Mouse (Mus musculus): ENCODE measurements around the gene Mfrp. TPM values are rescaled to one million over a fixed set of nuclear protein-coding genes. Genes with fewer than 3 reads are reported as not detected.
A peak's percentile ranks its signal among the peaks of the same experiment; 100 is the strongest.

The Mfrp gene
- total RNA-seq (2021) = not detected in 2 replicates
- long read RNA-seq, experiment 1 = 0 reads
- long read RNA-seq, experiment 2, partial matches to known transcripts = 0 of 1 reads
- long read RNA-seq, experiment 2, other reads (novel, unspliced or antisense) = 1 of 1 reads

DNA sequence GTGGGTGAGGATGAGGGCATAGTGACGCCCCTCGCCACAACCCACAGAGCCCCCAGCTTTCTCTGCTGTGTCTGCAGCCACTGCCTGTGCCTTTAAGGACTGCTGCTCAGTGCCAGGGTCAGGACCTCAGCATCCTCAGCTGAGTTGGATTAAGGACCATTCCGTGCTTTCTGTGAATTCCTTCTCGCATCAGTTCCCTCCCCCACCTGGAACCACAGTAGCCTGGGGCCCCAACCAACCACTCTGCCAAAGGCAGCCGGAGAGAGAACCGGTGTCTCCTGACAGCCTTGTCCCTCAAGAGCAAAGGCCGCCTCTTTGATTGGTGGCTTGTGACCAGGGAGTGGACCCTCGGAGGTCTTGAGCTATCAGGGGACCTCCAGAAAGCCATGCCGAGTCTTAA lies at the start of gene Mfrp:
Mfrp (plus strand) TSS at position 240 of the 400 bp plus-strand sequence.
- no peak for DNase-seq

GRCm38 (mm10) chr9:44052855-44053254 lies 48.7 kb upstream of the Mfrp start:
- no peak for DNase-seq

DNA sequence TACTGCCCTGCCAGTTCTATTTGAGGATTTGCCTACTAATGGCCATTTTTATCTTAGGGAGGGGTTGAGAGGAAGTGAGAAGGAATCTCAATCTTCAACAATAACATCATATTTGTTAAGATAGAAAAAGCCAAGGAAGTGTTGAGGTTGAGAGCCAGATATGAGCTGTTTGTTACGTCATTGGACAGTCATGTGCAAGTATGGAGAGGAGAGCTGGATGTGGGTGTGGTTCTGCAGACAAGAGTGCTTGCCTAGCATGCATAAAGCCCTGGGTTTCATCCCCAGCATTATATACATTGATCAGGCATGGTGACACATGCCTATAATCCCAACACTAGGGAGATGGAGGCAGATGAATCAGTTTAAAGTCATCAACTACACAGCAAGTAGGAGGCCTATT lies 47.6 kb upstream of the Mfrp start:
- no peak for DNase-seq

- DNase-seq = no peak
Observed at GRCm38 (mm10) chr9:44058606-44059005, 42.9 kb upstream of the Mfrp start.

GRCm38 (mm10) chr9:44065177-44065576 lies 36.4 kb upstream of the Mfrp start:
- no peak for DNase-seq

GRCm38 (mm10) chr9:44066785-44067225 lies 34.7 kb upstream of the Mfrp start, which contains the start of gene Usp2:
Usp2 (plus strand) TSS chr9:44067021.
- peak; percentile 100 for DNase-seq

DNA sequence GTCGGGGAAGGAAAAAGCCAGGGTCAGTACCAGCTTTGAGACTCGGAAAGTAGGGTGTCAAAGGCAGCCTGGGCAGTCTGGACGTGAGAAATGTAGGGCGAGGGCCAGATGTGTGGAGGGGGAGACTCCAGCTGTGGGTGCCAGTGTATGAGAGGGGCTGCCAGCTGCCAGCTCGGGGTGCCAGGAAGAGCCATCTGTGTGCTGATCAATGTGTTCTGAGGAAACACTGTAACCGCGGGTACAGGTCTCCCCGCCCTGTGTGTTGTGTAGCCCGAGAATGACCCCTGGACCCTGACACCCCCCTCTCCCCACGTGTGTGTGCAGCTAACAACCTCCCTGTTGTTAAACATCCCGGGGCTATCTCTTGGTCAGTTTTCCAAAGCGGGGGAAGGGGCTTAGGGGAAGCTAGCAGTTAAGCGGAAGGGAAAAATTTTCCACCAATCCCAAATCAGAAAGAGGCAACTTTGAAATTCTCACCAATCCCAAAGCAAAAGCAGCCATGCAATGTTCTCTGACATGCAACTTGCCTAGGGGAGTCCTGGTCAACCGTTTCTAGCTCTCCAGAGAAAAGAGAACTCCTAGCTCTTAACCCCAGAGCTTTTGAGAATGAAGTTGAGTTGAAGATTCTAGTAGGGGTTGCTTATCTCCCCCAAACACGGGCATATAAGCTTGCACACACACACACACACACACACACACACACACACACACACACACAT lies 34.1 kb upstream of the Mfrp start:
- DNase-seq = no peak

GRCm38 (mm10) chr9:44067960-44068330 lies 33.6 kb upstream of the Mfrp start:
- no peak for DNase-seq

DNA sequence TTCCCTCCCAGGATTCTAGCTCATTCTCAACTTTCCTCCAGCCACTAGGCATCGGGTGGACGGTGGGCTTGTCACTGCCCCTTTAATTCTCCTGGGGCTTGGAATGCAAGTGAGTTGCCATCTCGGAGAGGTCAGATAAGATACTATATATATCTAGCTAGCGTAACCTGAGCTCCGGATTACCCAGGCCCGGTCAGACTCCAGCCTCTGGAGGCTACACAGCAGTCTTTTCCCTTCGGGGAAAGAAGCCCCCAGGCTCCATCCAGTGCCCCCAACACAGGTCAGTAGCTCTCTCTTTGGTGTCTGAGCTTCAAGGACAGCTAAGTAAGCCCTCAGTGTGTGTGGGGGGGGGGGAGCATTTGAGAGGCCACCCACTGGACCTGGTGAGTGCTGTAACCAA lies 32.3 kb upstream of the Mfrp start:
- no peak for DNase-seq

DNA sequence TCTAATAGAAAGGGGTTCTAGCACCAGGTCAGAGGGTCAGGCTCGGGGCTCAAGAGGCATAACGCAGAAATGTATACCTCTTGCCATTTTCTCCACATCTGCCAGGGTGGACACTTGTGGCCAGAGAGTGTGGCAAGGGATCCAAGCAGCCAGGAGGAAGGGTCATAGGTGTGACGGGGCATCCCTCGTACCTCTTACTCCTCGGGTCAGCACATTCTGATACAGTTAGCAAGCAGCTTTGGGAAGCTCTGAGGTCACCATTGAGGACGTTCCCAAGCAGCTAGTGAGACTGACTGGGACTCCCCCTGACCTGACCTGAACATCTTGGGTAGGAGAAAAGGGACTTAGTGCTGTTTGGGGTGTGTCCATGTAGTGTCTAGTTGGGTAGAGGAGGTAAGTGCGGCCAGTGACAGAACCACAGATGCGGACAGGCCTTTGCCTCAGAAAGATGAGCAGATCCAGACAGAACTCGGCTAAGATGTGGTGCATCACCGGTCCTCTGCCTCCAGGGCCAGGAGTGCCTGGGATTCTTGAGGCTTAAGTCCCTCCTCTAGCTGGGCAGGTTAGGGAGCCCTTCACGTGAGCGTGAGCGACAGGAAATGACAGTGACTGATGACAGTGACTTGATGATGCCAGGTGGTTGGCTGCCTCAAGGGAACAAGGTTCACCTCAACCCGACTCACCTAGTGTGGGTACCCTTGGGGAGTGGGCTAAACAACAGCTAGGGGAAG lies 31.3 kb upstream of the Mfrp start:
- DNase-seq = no peak

DNA sequence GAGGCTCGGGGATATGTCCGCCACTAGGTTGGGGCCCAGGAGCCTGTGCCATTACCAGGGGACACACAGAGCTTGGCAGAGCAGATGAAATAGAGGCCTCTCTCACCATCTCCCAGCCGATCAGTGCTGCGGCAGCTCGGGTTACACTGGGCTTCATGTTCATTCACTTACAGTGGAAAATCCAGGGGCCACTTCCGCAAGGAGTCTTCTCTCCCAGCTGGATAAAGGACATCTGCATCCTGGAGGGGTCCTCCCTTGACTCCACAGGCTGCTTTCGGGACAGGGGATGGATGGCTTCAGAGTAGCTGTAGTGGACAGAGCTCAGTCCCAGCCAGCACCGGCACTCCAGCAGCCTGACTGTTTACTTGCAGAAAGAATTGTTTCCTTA lies 30.7 kb upstream of the Mfrp start:
- no peak for DNase-seq

- DNase-seq = peak; percentile 74
Observed at GRCm38 (mm10) chr9:44071914-44072598, 29.5 kb upstream of the Mfrp start.

GRCm38 (mm10) chr9:44072599-44072915 lies 29.0 kb upstream of the Mfrp start:
- peak; percentile 86 for DNase-seq

GRCm38 (mm10) chr9:44073115-44073514 lies 28.4 kb upstream of the Mfrp start:
- no peak for DNase-seq

DNA sequence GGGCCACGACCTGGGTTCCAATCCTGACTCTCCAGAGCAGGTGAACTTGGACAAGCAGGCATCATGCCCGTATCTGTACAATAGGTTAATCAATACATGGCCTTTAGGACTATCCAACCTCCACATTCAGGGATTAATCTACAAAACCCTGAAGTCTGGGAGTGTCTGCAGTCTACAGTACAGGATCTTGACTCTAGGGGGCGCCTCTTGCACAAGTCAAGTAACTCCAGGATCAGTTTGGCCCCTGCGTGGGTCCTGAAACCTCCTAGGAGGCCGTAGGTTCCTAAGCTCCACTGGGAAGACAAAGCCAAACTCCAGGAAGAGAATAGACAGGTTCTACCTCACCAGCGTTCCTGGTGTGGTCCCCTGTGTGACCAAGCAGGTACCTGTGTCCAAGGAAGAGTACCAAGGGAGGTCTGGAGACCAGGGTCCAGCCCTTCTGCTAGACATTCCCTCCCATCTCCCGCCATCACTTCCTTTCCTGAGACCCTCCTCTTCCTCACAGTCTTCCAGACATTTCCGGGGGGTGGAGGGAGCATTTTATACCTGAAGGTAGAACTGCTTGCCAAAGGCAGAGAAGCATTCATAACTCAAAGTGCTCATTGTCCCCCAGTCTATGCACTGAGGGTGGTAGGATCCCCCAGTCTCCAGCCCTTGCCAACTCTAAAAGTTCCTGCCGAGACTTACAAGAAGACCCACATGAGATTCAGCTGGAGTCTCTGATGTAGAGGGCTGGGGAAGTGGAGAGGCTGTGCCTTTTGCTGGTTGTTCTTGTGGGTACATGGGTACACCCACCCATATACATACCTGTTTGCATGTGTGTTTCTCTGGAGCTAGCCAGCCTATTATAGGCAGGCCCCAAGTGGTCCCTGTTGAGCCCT lies 26.9 kb upstream of the Mfrp start:
- DNase-seq = peak; percentile 65

- no peak for DNase-seq
Observed at GRCm38 (mm10) chr9:44075276-44075995, 26.1 kb upstream of the Mfrp start.

- no peak for DNase-seq
Observed at GRCm38 (mm10) chr9:44075996-44076763, 25.3 kb upstream of the Mfrp start.

GRCm38 (mm10) chr9:44076764-44077120 lies 24.8 kb upstream of the Mfrp start:
- DNase-seq = peak; percentile 80

- no peak for DNase-seq
Observed at GRCm38 (mm10) chr9:44077266-44077910, 24.1 kb upstream of the Mfrp start.

DNA sequence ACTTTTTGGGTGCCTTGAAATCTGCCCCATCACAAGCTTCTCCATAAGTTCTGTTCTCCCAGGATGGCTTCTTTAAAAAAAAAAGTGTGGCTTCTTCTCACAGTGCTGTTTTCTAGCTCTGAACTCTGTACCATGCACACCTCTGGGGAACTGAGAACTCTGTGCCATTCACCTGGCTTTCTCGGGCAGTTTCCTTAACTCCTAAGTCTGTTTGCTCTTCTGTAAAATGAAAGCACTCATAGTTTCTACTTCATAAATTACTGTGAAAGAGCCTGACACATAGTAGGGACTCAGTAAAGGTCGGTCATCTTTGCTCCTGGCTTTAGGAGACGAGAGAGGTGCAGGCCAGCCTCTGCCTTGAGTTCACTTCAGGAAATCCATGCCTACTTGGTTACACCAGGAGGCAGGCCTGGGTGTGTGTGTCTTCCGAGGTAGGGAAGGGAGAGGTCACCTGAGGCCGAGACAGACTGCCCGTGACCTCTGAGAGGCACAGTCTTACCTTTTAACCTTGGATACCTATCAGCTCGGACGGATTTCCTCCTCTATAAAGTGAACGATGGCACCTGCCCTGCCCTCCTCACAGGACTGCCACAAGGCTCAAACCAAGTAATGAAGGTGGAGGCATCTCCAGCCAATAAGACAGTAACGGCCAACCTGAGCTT lies 23.3 kb upstream of the Mfrp start:
- no peak for DNase-seq
